Mouse (Mus musculus): ENCODE measurements around the gene Vps33b. TPM values are rescaled to one million over a fixed set of nuclear protein-coding genes. Genes with fewer than 3 reads are reported as not detected.

Vps33b gene
- polyA plus RNA-seq, 1 experiment = 10.7 TPM

- no peak overlapping the region for H3K4me3 ChIP-seq (ENCODE audit: insufficient read depth, low read length)
- no peaks in the 10 kb centered on the region for H3K4me1 ChIP-seq (ENCODE audit: control insufficient read depth, insufficient read depth, low read length)
- H3K27ac ChIP-seq (ENCODE audit: insufficient read depth, low read length) = no peak overlapping the region
- no peak for TF ChIP-seq POLR2A (IDR thresholded peaks at IDR 0.05; ENCODE audit: low read depth, low read length)
- no peak for TF ChIP-seq CTCF (IDR thresholded peaks at IDR 0.05; ENCODE audit: borderline replicate concordance, insufficient read depth, low read length)
Observed at GRCm38 (mm10) chr7:80241661-80242060, 27.8 kb upstream of the Vps33b start.

DNA sequence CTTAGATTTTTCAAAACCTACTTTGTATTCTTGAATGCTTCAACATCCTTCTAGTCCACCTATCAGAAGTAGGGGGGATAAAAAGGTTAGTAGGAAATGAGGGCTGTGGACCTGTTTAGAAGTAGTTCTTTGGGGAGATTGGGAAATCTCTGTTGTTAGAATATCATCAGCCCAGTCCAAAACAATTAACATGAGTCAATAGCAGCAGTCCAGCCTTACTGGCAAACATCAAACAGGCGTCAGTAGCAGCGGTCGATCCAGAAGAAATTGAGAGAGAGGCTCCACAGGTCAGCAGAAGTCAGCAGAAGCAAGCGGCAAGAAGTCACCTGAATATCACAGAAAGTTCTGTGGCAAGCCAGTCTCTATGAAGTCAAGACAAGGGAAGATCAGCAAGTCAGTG, 24.6 kb upstream of the Vps33b start:
- Histone ChIP-seq H3K27ac (ENCODE audit: insufficient read depth, low read length) (no peak overlapping the region), H3K4me1 (ENCODE audit: control insufficient read depth, insufficient read depth, low read length) (no peaks in the 10 kb centered on the region), H3K4me3 (ENCODE audit: insufficient read depth, low read length) (no peak overlapping the region)
- no peak for TF ChIP-seq CTCF (IDR thresholded peaks at IDR 0.05; ENCODE audit: borderline replicate concordance, insufficient read depth, low read length)
- no peak for TF ChIP-seq POLR2A (IDR thresholded peaks at IDR 0.05; ENCODE audit: low read depth, low read length)

- H3K4me1 ChIP-seq (ENCODE audit: control insufficient read depth, insufficient read depth, low read length) = no peaks in the 10 kb centered on the region
- peak within 1 kb of the TSS; percentile 35 for H3K4me3 ChIP-seq (ENCODE audit: insufficient read depth, low read length)
- H3K27ac ChIP-seq (ENCODE audit: insufficient read depth, low read length) = no peak within 1 kb of the TSS
- TF ChIP-seq CTCF (IDR thresholded peaks at IDR 0.05; ENCODE audit: borderline replicate concordance, insufficient read depth, low read length) (no peak), POLR2A (IDR thresholded peaks at IDR 0.05; ENCODE audit: low read depth, low read length) (0 out of 2 replicates have a peak, but pooled peaks have one; percentile 43)
Observed at GRCm38 (mm10) chr7:80246148-80246721, 23.2 kb upstream of the Vps33b start, which contains the start of gene Ttll13. Gene Ttll13 (plus strand): TSS chr7:80246376.

DNA sequence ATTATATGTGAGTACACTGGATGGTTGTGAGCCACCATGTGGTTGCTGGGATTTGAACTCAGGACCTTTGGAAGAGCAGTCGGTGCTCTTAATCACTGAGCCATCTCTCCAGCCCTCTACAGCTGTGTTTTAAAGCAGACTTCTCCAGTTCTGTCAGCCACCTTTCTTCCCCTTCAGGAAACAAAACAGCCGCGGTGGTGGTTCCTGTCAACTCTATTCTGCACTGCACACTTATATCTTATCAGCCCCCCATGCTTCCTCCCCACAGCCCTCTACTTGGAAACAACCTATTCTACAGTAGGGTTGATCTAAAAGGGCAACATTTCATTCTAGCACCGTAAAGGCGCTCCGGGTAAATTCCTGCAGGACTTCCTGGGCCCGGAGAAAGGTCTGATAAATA, 22.6 kb upstream of the Vps33b start:
- Histone ChIP-seq H3K4me1 (ENCODE audit: control insufficient read depth, insufficient read depth, low read length) (no peaks in the 10 kb centered on the region), H3K27ac (ENCODE audit: insufficient read depth, low read length) (no peak overlapping the region), H3K4me3 (ENCODE audit: insufficient read depth, low read length) (no peak overlapping the region)
- TF ChIP-seq POLR2A (IDR thresholded peaks at IDR 0.05; ENCODE audit: low read depth, low read length) (no peak), CTCF (IDR thresholded peaks at IDR 0.05; ENCODE audit: borderline replicate concordance, insufficient read depth, low read length) (no peak)

DNA sequence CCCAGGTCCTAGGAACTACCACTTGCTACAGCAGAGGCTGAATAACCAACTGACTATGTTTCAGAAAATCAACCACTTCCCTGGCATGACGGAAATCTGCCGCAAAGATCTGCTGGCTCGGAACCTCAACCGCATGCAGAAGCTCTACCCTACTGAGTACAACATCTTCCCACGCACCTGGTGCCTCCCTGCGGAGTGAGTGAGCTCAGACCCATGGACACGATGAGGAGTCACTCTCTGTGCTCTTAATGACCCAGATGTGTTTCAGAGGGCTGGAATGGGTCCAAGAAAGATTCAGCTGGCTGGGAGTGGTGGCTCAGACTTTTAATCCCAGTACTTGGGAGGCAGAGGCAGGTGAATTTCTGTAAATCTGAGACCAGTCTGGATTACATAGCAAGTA, 17.0 kb upstream of the Vps33b start:
- TF ChIP-seq CTCF (IDR thresholded peaks at IDR 0.05; ENCODE audit: borderline replicate concordance, insufficient read depth, low read length) (no peak), POLR2A (IDR thresholded peaks at IDR 0.05; ENCODE audit: low read depth, low read length) (no peak)
- Histone ChIP-seq H3K4me1 (ENCODE audit: control insufficient read depth, insufficient read depth, low read length) (no peaks in the 10 kb centered on the region), H3K4me3 (ENCODE audit: insufficient read depth, low read length) (no peak overlapping the region), H3K27ac (ENCODE audit: insufficient read depth, low read length) (no peak overlapping the region)

- H3K27ac ChIP-seq (ENCODE audit: insufficient read depth, low read length) = no peak overlapping the region
- H3K4me1 ChIP-seq (ENCODE audit: control insufficient read depth, insufficient read depth, low read length) = no peaks in the 10 kb centered on the region
- H3K4me3 ChIP-seq (ENCODE audit: insufficient read depth, low read length) = no peak overlapping the region
- TF ChIP-seq POLR2A (IDR thresholded peaks at IDR 0.05; ENCODE audit: low read depth, low read length) = no peak
- no peak for TF ChIP-seq CTCF (IDR thresholded peaks at IDR 0.05; ENCODE audit: borderline replicate concordance, insufficient read depth, low read length)
Observed at GRCm38 (mm10) chr7:80252886-80253285, 16.6 kb upstream of the Vps33b start.

DNA sequence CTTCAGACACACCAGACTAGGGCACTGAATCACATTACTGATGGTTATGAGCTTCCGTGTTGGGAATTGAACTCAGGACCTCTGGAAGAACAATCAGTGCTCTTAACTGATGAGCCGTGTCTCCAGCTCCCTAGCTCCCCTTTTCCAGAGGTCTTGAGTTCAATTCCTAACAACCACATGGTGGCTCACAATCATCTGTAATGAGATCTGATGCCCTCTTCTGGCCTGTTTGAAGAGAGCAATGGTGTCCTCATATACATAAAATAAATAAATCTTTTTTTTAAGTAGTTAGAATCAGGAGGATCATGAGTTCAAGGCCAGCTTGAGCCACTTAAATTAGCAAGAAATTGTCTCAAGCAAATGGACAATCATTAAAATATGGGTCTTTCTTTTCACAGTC, 13.5 kb upstream of the Vps33b start:
- Histone ChIP-seq H3K27ac (ENCODE audit: insufficient read depth, low read length) (no peak overlapping the region), H3K4me3 (ENCODE audit: insufficient read depth, low read length) (no peak overlapping the region)
- no peak for TF ChIP-seq POLR2A (IDR thresholded peaks at IDR 0.05; ENCODE audit: low read depth, low read length)
- TF ChIP-seq CTCF (IDR thresholded peaks at IDR 0.05; ENCODE audit: borderline replicate concordance, insufficient read depth, low read length) = no peak

DNA sequence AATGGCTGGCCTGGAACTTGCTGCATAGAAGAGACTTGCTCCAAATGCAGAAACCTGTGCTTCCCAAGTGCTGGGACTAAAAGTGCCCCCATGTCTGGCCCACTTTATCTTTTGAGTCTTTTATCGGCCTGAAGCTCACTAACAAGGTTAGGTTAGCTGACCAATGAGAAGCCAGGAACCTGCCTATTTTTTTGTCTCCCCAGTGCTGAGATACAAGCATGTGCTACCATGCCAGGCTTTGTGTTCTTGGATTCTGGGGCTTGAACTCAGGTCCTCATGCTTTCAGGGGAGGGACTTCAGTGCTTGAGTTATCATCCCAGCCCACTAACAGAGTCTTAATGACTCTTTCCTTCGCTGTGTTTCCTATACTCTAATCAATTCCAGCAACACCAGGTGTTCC, 11.7 kb upstream of the Vps33b start:
- Histone ChIP-seq H3K4me1 (ENCODE audit: control insufficient read depth, insufficient read depth, low read length) (no peaks in the 10 kb centered on the region; the same call in 1 of the 2 replicates), H3K27ac (ENCODE audit: insufficient read depth, low read length) (no peak overlapping the region), H3K4me3 (ENCODE audit: insufficient read depth, low read length) (no peak overlapping the region)
- no peak for TF ChIP-seq POLR2A (IDR thresholded peaks at IDR 0.05; ENCODE audit: low read depth, low read length)
- TF ChIP-seq CTCF (IDR thresholded peaks at IDR 0.05; ENCODE audit: borderline replicate concordance, insufficient read depth, low read length) = no peak

More for the DNA sequence above, 13.5 kb upstream of the Vps33b start:
- no peaks in the 10 kb centered on the region for H3K4me1 ChIP-seq (ENCODE audit: control insufficient read depth, insufficient read depth, low read length)

- TF ChIP-seq CTCF (IDR thresholded peaks at IDR 0.05; ENCODE audit: borderline replicate concordance, insufficient read depth, low read length) (no peak), POLR2A (IDR thresholded peaks at IDR 0.05; ENCODE audit: low read depth, low read length) (peak; percentile 84)
- Histone ChIP-seq H3K27ac (ENCODE audit: insufficient read depth, low read length) (0 out of 2 replicates have a peak within 1 kb of the TSS, but pooled peaks have one; percentile 9), H3K4me1 (ENCODE audit: control insufficient read depth, insufficient read depth, low read length) (no peaks in the 10 kb centered on the region; the same call in 1 of the 2 replicates), H3K4me3 (ENCODE audit: insufficient read depth, low read length) (peak within 1 kb of the TSS; percentile 83)
Observed at GRCm38 (mm10) chr7:80260625-80261371, 8.7 kb upstream of the Vps33b start, which contains the start of gene Ngrn. Gene Ngrn (plus strand): TSS chr7:80261215.

Measured in embryonic fibroblast, embryonic 13.5 days (primary cell).